Mouse (Mus musculus): ENCODE results near the gene Slc38a3. TPM values are rescaled to one million over a fixed set of nuclear protein-coding genes. Genes with fewer than 3 reads are reported as not detected.

Slc38a3 gene
- total RNA-seq, 2 experiments from 2014 or later, result 74.7 to 76.2 TPM

DNA sequence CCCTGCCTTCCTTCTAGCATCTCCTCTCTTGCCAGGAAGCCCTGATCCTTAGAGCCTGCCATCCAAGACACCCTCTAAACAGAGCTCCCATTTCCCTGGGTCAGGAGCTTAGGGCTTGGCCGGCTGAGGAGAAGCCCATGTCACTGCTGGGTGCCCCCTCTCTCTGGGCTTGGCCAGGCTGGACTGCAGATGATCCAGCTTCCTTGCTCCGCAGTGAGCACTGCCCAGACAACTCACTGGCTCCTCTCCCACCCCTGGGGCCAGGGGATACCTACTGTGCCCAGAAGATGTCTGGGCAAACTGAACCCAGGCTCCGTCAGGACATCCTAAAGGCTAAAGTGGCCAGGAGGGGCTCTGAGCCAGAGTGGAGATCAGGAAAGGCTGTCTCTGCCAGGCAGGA is 9.4 kb downstream of the Slc38a3 start:
- TF ChIP-seq CTCF (IDR thresholded peaks at IDR 0.05), result no peak
- Histone ChIP-seq H3K27ac (peak overlapping the region; percentile 70), H3K4me3 (no peak overlapping the region)
- DNase-seq (ENCODE audit: extremely low spot score in 1 of 2, low spot score in 2 of 2), result no peak
- intact Hi-C loops (cut with DNase I), result no loop called here

DNA sequence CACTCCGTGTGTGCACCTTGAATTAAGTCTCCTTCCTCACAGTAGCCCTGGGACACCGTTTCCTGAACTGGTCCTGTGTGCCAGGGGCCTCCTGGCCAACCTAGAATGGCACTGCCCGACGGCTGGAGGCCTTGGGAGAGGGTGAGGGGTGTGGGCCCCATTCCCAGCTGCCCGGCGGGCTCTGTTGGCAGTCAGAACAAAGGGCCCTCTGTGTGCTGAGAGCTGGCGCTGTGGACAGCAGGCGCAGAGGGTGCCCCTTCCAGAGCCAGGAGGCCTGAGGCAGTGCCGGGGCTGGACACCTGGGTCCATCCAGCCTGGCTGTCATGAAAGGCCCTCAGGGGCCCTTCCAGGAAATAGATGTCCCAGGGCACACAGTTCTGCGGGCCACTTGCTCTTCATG is 9.8 kb downstream of the Slc38a3 start:
- peak; percentile 40 to 73 for DNase-seq (ENCODE audit: extremely low spot score in 1 of 2, low spot score in 2 of 2)
- H3K4me3 ChIP-seq, result no peak overlapping the region
- intact Hi-C loops (cut with DNase I), result no loop called here
- H3K27ac ChIP-seq, result peak overlapping the region; percentile 70; the same call in 1 of the 2 replicates
- no peak for TF ChIP-seq CTCF (IDR thresholded peaks at IDR 0.05)

DNA sequence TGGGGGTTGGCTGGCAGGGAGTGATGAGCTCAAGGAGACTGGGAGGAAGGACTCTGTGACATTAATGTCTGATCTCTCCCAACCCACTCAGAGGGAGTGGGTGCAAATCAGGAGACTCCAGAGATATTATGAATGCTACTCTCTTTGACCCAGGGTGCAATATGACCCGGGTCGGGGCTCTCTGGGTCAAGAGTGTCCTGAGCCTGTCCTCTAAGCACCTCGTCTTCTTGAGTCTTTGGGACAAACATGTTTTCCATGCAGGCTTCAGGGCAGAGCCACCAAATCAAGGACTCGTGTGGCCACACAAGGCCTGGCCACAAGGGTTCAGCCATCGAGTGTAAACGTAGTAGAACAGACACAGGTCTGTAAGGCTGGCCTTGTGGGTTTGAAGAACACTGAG is 11.2 kb downstream of the Slc38a3 start:
- no peak overlapping the region for H3K27ac ChIP-seq
- no peak overlapping the region for H3K4me3 ChIP-seq
- no peak for TF ChIP-seq CTCF (IDR thresholded peaks at IDR 0.05)
- intact Hi-C loops (cut with DNase I), result no loop called here
- DNase-seq (ENCODE audit: extremely low spot score in 1 of 2, low spot score in 2 of 2), result no peak

DNA sequence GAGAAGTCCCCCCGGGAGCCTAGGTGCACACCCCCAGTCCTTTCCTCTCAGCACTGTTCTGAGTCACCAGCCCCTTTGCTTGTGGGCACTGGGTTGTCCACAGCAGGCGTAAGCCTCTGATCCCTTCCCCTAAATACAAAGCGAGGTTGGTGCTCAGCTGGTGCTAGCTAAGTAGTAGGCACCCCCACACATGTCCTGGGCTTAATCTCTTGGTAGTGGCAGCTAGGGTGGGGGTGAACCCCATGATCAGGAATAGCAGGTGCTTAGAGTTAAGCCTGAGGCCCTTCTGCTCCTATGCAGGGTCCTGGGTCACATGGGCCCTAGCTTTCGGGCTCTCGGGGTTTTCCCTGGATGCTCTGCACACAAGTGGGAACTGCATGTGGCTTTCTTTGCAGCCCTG is 12.2 kb downstream of the Slc38a3 start:
- no peak overlapping the region for H3K27ac ChIP-seq
- no peak overlapping the region for H3K4me3 ChIP-seq
- intact Hi-C loops (cut with DNase I), result no loop called here
- no peak for DNase-seq (ENCODE audit: extremely low spot score in 1 of 2, low spot score in 2 of 2)
- TF ChIP-seq CTCF (IDR thresholded peaks at IDR 0.05), result no peak

GRCm38 (mm10) chr9:107654585-107654984 is 14.7 kb downstream of the Slc38a3 start:
- no peak for DNase-seq (ENCODE audit: extremely low spot score in 1 of 2, low spot score in 2 of 2)
- no peak for TF ChIP-seq CTCF (IDR thresholded peaks at IDR 0.05)
- intact Hi-C loops (cut with DNase I), result no loop called here
- Histone ChIP-seq H3K27ac (no peak overlapping the region), H3K4me3 (no peak overlapping the region)

DNA sequence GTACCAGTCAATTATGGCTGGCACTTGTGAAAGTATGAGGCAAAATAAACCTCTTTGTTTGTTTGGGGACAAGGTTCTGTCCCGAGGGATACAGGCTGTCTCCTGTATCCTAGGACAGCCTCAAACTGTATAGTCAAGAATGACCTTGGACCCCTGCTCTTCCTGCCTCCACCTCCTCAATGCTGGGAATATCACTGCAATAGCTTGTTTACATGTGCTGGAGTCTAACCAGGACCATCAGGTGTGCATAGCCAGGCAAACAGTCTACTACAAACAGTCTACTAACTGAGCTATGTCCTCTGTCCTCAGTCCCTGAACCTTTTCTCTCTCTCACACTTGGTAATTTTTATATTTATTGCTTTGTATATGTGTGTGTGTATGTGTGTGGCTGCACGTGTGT is 15.9 kb downstream of the Slc38a3 start:
- TF ChIP-seq CTCF (IDR thresholded peaks at IDR 0.05), result no peak

DNA sequence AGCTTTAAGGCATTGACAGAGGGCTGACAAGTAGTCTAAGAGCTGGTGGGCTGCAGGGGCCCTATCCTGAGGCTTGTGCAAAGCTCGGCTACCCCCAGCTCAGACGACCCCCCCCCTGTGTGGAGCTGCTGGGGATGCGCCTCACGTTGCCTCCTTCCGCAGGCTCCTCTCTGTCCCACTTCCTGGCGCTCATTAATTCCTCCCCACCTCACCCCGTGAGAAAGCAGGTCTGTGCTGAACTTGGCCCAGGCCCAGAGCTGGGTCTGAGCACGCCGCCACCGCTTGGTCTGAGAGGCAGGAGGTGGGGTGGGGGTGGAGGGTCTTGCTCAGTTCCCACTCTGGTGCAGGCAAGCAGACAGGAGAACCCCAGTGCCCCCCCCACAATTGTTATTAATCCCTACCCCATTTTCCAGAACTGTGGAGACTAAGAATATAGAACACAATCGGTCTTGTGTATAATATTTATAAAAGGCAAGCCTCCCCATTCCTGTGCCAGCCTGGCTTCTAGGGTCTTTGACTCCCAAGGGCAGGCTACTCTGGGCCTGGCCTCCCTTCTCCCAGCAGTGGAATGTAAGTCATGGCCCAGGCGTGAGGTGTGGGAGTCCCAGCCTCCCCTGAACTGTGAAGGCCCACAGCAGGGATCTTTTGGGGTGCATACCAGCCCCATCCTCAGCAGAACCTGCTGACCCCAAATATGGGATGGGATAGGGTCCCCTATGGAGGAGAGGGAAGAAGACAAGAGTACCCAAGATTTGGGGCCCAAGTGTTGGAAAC is 18.4 kb downstream of the Slc38a3 start:
- intact Hi-C loops (cut with DNase I), result loop anchor here (2.0 kb wide), 1 partner anchor 14 kb away; no protein-coding TSS in a partner anchor
- Histone ChIP-seq H3K27ac (peak overlapping the region; percentile 67), H3K4me3 (no peak overlapping the region)
- no peak for DNase-seq (ENCODE audit: extremely low spot score in 1 of 2, low spot score in 2 of 2)
- TF ChIP-seq CTCF (IDR thresholded peaks at IDR 0.05), result no peak

More for the DNA sequence above, 15.9 kb downstream of the Slc38a3 start:
- Histone ChIP-seq H3K27ac (no peak overlapping the region), H3K4me3 (no peak overlapping the region)
- no peak for DNase-seq (ENCODE audit: extremely low spot score in 1 of 2, low spot score in 2 of 2)
- intact Hi-C loops (cut with DNase I), result no loop called here

- DNase-seq (ENCODE audit: extremely low spot score in 1 of 2, low spot score in 2 of 2), result no peak
- intact Hi-C loops (cut with DNase I), result loop anchor here (2.0 kb wide), 1 partner anchor 15 kb away; no protein-coding TSS in a partner anchor
- Histone ChIP-seq H3K4me3 (no peak overlapping the region), H3K27ac (no peak overlapping the region; the same call in 1 of the 2 replicates)
- no peak for TF ChIP-seq CTCF (IDR thresholded peaks at IDR 0.05)
Observed at GRCm38 (mm10) chr9:107650225-107650624, 19.1 kb downstream of the Slc38a3 start.

DNA sequence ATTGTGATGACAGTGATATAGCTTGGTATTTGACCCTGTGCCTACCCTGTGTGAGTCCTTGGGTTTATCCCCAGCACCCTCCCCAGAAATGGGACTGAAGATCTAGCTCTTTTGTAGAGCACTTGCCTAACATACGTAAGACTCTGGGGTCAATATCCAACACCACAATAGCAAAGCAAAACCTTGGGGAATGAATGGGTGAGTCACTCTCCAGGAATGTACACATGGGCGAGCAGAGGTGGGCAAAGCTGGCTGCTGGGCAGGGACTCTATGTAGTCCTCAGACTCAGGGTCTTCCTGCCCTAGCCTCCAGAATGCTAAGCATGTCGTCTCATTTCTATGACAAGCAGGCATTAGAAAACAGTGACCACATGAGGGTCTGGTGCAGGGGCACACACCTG is 20.6 kb downstream of the Slc38a3 start:
- intact Hi-C loops (cut with DNase I), result no loop called here
- DNase-seq (ENCODE audit: extremely low spot score in 1 of 2, low spot score in 2 of 2), result no peak
- H3K27ac ChIP-seq, result no peak overlapping the region

GRCm38 (mm10) chr9:107646975-107647374 is 22.4 kb downstream of the Slc38a3 start:
- H3K4me3 ChIP-seq, result no peak overlapping the region
- TF ChIP-seq CTCF (IDR thresholded peaks at IDR 0.05), result peak; percentile 25
- no peak for DNase-seq (ENCODE audit: extremely low spot score in 1 of 2, low spot score in 2 of 2)
- intact Hi-C loops (cut with DNase I), result no loop called here
- H3K27ac ChIP-seq, result no peak overlapping the region

More for the DNA sequence above, 20.6 kb downstream of the Slc38a3 start:
- no peak overlapping the region for H3K4me3 ChIP-seq
- no peak for TF ChIP-seq CTCF (IDR thresholded peaks at IDR 0.05)

DNA sequence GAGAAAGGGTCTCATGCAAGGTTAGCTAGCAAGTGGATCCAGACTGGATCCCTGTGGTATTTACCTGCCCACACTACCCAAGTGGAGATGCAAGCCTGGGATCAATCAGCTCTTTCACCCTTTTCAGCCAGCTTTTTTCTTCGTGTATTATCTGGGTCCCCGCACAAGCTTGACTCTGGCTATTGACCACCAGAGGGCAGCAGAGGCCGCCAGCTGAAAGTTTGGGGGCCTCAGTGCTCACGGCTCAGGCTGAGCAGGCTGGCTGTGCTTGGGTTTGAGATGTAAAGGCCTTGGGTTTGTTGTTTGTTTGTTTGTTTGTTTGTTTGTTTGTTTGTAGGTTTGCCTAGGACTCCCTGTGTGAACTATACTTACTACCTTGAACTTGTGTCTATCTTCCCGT is 23.8 kb downstream of the Slc38a3 start:
- peak; percentile 77 for DNase-seq (ENCODE audit: extremely low spot score in 1 of 2, low spot score in 2 of 2)
- H3K4me3 ChIP-seq, result no peak overlapping the region
- TF ChIP-seq CTCF (IDR thresholded peaks at IDR 0.05), result peak; percentile 96
- H3K27ac ChIP-seq, result no peak overlapping the region
- intact Hi-C loops (cut with DNase I), result loop anchor here (1.0 kb wide), 2 partner anchors 31 to 93 kb away; no protein-coding TSS in a partner anchor

DNA sequence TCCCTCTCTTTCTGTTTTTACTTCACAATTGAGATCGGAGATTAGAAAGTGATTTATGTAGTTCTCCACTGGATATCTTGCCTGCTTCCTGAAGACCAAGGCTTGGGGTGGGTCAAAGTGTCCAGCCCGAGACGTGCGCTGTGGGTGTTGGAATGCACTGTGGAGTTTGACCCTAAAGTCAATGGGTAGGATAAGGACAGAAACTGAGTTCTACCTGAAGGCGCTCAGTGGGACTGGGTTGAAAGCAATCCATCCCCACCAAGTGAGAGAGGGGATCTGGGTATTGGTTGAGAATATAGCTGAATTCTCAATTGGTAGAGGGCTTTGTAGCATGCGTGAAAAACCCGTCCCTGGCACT is 24.2 kb downstream of the Slc38a3 start:
- no peak overlapping the region for H3K27ac ChIP-seq
- no peak for TF ChIP-seq CTCF (IDR thresholded peaks at IDR 0.05)
- H3K4me3 ChIP-seq, result no peak overlapping the region
- DNase-seq (ENCODE audit: extremely low spot score in 1 of 2, low spot score in 2 of 2), result no peak
- intact Hi-C loops (cut with DNase I), result loop anchor here (1.0 kb wide), 2 partner anchors 31 to 93 kb away; no protein-coding TSS in a partner anchor
